Mouse (Mus musculus) gastrocnemius, postnatal 10 days (tissue): ENCODE measurements around the gene Sox21. TPM values are rescaled to one million over a fixed set of nuclear protein-coding genes. Genes with fewer than 3 reads are reported as not detected.

Experiments used
- DNase-seq: peaks from one replicate; pipeline ENCODE4 v3.0.0; 2021; ENCODE audit warnings: mixed read lengths
- long read RNA-seq, 2 experiments: library from polyadenylated mRNA; stranded (forward); transcript quantifications; one replicate each; pipeline ENCODE4 v2.0.0; 2021
- total RNA-seq, 2 experiments: library from RNA; stranded (reverse); gene quantifications; 2 replicates each; pipeline ENCODE4 v1.2.3; 2021

Sox21 gene
- total RNA-seq, result not detected
- long read RNA-seq, experiment 1, result 0 reads
- long read RNA-seq, experiment 2, result 0 reads

- peak; percentile 24 for DNase-seq
These were observed at the start of gene Sox21 for GRCm38 (mm10) chr14:118236886-118237289. Gene Sox21 (minus strand): TSS chr14:118237030.

DNA sequence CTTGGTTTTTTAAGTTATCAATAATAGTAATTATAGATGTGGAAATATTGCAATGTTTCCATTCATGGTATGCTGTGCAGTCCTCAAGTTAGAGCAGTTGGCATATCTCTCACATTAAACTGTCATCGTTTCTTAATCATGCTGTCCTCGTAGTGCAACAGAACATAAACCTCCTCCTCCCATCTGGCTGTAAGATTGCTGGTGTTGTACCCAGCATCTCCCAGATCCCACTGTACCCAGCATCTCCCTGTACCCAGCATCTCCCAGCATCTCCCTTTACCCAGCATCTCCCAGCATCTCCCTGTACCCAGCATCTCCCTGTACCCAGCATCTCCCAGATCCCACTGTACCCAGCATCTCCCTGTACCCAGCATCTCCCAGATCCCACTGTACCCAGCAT is 49.3 kb upstream of the Sox21 start:
- no peak for DNase-seq

- no peak for DNase-seq
These were observed 46.1 kb upstream of the Sox21 start for GRCm38 (mm10) chr14:118282917-118283316.

- DNase-seq, result no peak
These were observed 45.4 kb upstream of the Sox21 start for GRCm38 (mm10) chr14:118282272-118282671.

GRCm38 (mm10) chr14:118277704-118278498 is 41.1 kb upstream of the Sox21 start:
- no peak for DNase-seq

GRCm38 (mm10) chr14:118272594-118273555 is 36.0 kb upstream of the Sox21 start:
- DNase-seq, result no peak

DNA sequence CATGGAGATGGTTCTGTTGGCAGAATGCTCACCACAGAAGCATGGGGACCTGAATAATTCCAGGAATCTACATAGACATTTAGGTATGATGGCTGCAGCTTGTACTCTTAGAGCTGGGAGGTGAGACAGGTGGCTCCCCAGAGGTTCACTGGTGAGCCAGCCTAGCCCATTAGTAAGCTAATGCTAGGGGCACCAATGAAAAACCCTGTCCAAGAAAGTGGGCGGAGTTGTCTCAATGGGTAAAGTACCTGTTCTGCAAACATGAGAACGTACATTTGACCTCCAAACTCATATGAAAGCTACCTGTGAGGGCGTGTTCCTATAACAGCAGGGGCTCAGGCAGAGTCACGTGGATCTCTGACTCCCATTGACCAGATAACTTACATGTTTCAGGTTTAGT is 32.0 kb upstream of the Sox21 start:
- no peak for DNase-seq

GRCm38 (mm10) chr14:118266660-118267059 is 29.8 kb upstream of the Sox21 start, which contains the start of gene Gm9376:
Gene Gm9376 (plus strand): TSS chr14:118266960.
- no peak for DNase-seq

- DNase-seq, result no peak
These were observed 16.6 kb upstream of the Sox21 start for GRCm38 (mm10) chr14:118253381-118253780.

DNA sequence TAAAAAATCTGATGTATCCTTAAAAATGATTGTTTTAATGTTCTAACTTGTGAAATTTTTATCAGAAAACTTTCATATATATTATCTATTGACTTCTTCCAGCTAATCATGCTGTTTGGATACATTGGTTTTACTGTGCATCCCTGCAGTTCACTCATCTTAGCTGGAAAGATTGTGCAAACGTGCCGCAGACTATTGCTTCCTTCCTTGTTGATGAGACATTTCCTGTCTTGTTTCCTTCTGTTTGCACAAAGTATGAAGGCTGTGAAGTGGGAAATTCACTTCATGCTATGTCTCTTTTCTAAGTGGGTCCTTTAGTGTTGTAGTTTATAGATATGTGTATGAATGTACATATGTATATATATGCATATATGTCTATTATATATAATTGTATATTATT is 4.6 kb upstream of the Sox21 start:
- DNase-seq, result no peak

GRCm38 (mm10) chr14:118239351-118239750 is 2.5 kb upstream of the Sox21 start:
- DNase-seq, result no peak

DNA sequence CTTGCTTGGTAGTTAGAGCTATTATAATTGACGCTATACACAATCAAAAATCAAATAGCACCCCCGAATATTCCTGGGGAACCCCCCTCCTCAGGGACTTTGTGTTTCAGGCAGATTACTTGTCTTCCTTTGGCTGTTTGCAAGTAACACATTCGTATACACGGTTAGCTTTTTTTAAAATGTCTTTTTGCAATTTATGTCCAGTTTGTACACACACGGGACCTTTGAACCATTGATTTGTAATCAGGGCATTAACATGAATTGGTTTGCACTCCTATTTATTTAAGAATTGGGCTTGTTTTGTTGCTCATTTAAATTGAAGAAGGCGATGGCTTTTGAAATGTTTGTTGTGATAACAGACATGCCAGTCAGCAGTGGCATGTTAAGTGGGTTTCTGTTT is 956 bp upstream of the Sox21 start:
- DNase-seq, result no peak

- peak; percentile 41 for DNase-seq
These were observed 601 bp downstream of the Sox21 start for GRCm38 (mm10) chr14:118235973-118236885.

DNA sequence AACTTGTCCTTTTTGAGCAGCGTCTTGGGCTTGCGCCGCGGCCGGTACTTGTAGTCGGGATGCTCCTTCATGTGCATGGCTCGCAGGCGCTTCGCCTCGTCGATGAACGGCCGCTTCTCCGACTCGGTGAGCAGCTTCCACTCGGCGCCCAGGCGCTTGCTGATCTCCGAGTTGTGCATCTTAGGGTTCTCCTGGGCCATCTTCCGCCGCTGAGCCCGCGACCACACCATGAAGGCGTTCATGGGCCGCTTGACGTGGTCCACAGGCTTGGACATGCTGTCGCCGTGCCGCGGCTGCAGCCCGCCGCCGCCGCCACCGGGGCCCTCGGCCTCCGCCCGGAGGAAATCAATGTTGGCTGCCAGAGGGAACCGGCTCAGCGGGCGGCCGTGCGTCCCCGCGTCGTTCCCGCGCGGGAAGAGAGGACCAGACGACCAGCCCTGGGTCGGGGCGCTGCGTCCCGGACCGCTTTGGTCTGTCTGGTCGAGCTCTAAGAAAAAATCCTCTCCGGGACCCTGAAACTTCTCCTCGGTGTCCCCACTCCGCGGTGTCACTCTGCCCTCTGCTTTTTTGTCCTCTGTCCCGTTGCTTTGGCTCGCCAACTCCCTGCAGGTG is 1.4 kb downstream of the Sox21 start:
- DNase-seq, result peak; percentile 22

- DNase-seq, result peak; percentile 18
These were observed 2.2 kb downstream of the Sox21 start for GRCm38 (mm10) chr14:118234541-118235210.

DNA sequence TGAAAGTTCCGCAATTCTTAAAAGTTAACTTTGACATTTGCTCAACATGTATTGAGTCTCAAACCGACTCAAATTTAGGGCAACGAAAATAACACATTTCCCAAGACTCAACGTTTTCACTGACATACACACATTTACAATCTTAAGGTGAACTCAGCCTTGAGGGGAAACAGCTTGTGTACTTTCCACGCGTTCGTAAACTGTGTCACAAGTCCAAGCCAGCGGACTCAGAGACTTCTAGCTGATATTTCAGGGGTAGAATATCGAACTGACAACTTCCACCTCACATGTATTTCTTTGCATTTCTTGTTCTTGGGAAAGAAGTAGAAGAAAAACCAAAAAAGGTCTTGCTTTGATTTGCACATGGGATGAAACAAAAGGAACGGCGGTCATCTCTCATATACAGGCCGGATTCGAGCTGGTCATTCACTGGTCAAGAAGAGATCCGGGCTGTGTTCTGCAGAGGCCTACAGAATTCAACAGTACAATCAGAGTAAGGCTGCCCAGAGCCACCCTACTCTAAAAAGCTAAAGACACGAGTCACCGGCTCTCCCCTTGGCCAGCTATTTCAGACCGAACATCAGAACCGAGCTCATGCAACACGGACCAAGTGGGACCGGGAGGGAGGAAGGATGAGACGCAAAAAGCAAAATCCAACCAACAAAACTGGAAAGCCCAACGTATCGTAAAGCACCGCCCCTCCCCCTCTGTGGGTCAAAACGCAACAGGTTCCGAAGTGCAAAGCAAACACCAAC is 2.9 kb downstream of the Sox21 start:
- DNase-seq, result no peak

DNA sequence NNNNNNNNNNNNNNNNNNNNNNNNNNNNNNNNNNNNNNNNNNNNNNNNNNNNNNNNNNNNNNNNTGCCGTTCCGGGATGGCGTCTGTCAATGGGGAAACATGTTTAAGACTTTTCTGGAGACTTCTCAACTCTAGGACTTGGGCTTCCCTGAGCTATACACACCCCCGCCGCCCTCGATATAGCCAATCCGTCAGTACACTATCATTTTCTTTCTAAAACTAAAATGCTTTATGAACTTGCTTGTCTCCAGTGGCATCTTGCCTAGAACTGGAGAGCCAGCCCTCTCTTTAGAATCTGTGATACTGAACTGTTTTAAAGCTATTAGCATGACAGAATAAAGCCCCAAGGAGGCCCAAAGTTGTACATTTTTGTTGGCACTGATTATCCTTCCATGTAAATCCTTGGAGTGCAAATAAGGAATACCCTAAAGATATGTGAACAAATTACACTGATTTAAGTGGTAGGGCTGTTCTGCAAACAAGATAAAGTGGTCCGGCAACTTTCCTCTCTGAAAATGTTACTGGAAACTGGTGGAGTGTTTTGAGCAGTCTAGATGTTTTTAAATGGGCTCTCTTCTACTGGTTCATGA is 4.4 kb downstream of the Sox21 start:
- DNase-seq, result no peak

- DNase-seq, result no peak
These were observed 10.2 kb downstream of the Sox21 start for GRCm38 (mm10) chr14:118226471-118227155.

DNA sequence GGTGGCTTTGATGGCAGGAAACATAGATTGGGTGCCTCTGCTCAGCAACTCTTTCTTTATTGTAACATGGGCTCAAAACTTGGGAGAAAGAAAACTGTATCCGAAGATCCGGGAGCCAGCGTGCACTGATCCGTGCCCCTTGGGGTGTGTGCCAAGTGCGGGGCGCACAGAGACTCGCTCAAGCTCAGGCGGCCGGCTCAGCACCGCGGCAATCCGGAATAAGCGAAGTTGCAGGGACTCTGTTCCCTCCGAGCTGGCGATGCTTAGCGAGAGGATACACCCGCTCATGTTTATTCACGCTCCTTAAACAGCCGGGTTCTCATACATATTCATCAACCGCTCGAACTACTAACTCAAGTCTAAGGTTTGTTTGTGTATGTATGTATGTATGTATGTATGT is 10.9 kb downstream of the Sox21 start:
- DNase-seq, result no peak
